Mouse (Mus musculus) CH12.LX (cell line): ENCODE results near the gene P2ry6. TPM values are rescaled to one million over a fixed set of nuclear protein-coding genes. Genes with fewer than 3 reads are reported as not detected.

ENCODE experiments used
- DNase-seq: peaks from one replicate; pipeline ENCODE4 v3.0.0-alpha.2; 2013; ENCODE audit errors: extremely low read depth
- H3K27ac ChIP-seq: 2 replicates; pipeline ENCODE4 v1.5.1; 2012; ENCODE audit warnings: low read depth, mild to moderate bottlenecking, control low read depth, moderate library complexity; ENCODE audit not compliant: insufficient read depth
- H3K27me3 ChIP-seq: replicated peaks from 2 replicates; pipeline ENCODE3; 2012; ENCODE audit warnings: inconsistent platforms
- H3K36me3 ChIP-seq, 2 experiments: replicated peaks in 1 of 2; 2 replicates each; pipeline versions ENCODE3 to v1.6.1; 2012; ENCODE audit warnings: inconsistent platforms in 1 of 2, low read length in 1 of 2, mild to moderate bottlenecking in 1 of 2, mixed read lengths in 1 of 2, moderate library complexity in 1 of 2; ENCODE audit not compliant: control insufficient read depth in 1 of 2, insufficient read depth in 1 of 2
- H3K4me1 ChIP-seq, 2 experiments: 2 replicates each; pipeline ENCODE4 v1.6.1; 2012; ENCODE audit warnings: inconsistent platforms in 1 of 2, moderate library complexity in 1 of 2; ENCODE audit not compliant: insufficient read depth in 2 of 2, control insufficient read depth in 1 of 2
- H3K4me2 ChIP-seq: 2 replicates; pipeline ENCODE4 v1.6.1; 2012; ENCODE audit warnings: low read depth, mild to moderate bottlenecking, control low read depth; ENCODE audit not compliant: poor library complexity, insufficient read depth, severe bottlenecking
- H3K4me3 ChIP-seq, 3 experiments: fragments of 150-350 bp in 1 of 3; sonication (generic) in 1 of 3; replicated peaks in 1 of 3; 2 replicates each; pipeline versions ENCODE3 to v1.5.1; 2011 to 2012; ENCODE audit warnings: low read depth in 2 of 3, low read length in 2 of 3, mild to moderate bottlenecking in 2 of 3, moderate library complexity in 2 of 3, control low read depth in 1 of 3, improper control_type of control experiment in 1 of 3, inconsistent platforms in 1 of 3, mixed read lengths in 1 of 3; ENCODE audit not compliant: poor library complexity in 1 of 3
- H3K79me2 ChIP-seq: replicated peaks from 2 replicates; pipeline ENCODE4 v1.6.1; 2012; ENCODE audit warnings: mild to moderate bottlenecking, moderate library complexity; ENCODE audit not compliant: control insufficient read depth, poor library complexity, insufficient read depth, severe bottlenecking; ENCODE audit errors: extremely low read depth
- H3K9ac ChIP-seq: 2 replicates; pipeline ENCODE4 v1.6.1; 2012; ENCODE audit warnings: low read depth, mild to moderate bottlenecking, control low read depth, moderate library complexity; ENCODE audit not compliant: insufficient read depth
- H3K9me3 ChIP-seq: replicated peaks from 2 replicates; pipeline ENCODE3; 2012; ENCODE audit warnings: low read length, inconsistent platforms, mixed read lengths
- CHD1 ChIP-seq: IDR thresholded peaks from 2 replicates; pipeline ENCODE4 v1.6.1; 2012; ENCODE audit warnings: low read depth, low read length, improper control_type of control experiment, inconsistent platforms
- E2F4 ChIP-seq: IDR thresholded peaks from 2 replicates; pipeline ENCODE4 v1.6.1; 2011; ENCODE audit warnings: low read depth, low read length, improper control_type of control experiment; ENCODE audit not compliant: insufficient replicate concordance
- ELF1 ChIP-seq: IDR thresholded peaks from 2 replicates; pipeline ENCODE4 v1.6.1; 2014; ENCODE audit warnings: low read depth, mild to moderate bottlenecking, inconsistent platforms, low read length, improper control_type of control experiment
- EP300 ChIP-seq: IDR thresholded peaks from 2 replicates; pipeline ENCODE4 v1.6.1; 2011; ENCODE audit warnings: low read length, improper control_type of control experiment
- JUND ChIP-seq: conservative IDR thresholded peaks from 2 replicates; pipeline ENCODE4 v1.6.1; 2011; ENCODE audit warnings: low read depth, low read length, improper control_type of control experiment
- MAFK ChIP-seq: IDR thresholded peaks from 2 replicates; pipeline ENCODE4 v1.6.1; 2011; ENCODE audit warnings: low read length, improper control_type of control experiment; ENCODE audit not compliant: insufficient replicate concordance
- MAX ChIP-seq: IDR thresholded peaks from 2 replicates; pipeline ENCODE4 v1.6.1; 2011; ENCODE audit warnings: low read length, improper control_type of control experiment
- MXI1 ChIP-seq: IDR thresholded peaks from 2 replicates; pipeline ENCODE4 v1.6.1; 2011; ENCODE audit warnings: mild to moderate bottlenecking, low read depth, low read length, improper control_type of control experiment
- NRF1 ChIP-seq: IDR thresholded peaks from 2 replicates; pipeline ENCODE4 v1.6.1; 2014; ENCODE audit warnings: low read depth, mild to moderate bottlenecking, inconsistent platforms, low read length, improper control_type of control experiment, moderate library complexity
- PAX5 ChIP-seq: IDR thresholded peaks from 2 replicates; pipeline ENCODE4 v1.6.1; 2012; ENCODE audit warnings: low read length, inconsistent platforms, mixed read lengths
- RAD21 ChIP-seq: IDR thresholded peaks from 2 replicates; pipeline ENCODE4 v1.6.1; 2011; ENCODE audit warnings: low read depth, mild to moderate bottlenecking, low read length, improper control_type of control experiment, moderate library complexity
- RCOR1 ChIP-seq: conservative IDR thresholded peaks from 2 replicates; pipeline ENCODE4 v1.6.1; 2012; ENCODE audit warnings: low read depth, mild to moderate bottlenecking, inconsistent platforms, low read length, improper control_type of control experiment
- TBP ChIP-seq: conservative IDR thresholded peaks from 2 replicates; pipeline ENCODE4 v1.6.1; 2011; ENCODE audit warnings: low read depth, low read length, improper control_type of control experiment
- UBTF ChIP-seq: IDR thresholded peaks from 2 replicates; pipeline ENCODE4 v1.6.1; 2012; ENCODE audit warnings: low read depth, mild to moderate bottlenecking, inconsistent platforms, low read length, improper control_type of control experiment, moderate library complexity
- ZMIZ1 ChIP-seq: IDR thresholded peaks from 2 replicates; pipeline ENCODE4 v1.6.1; 2012; ENCODE audit warnings: low read depth, mild to moderate bottlenecking, inconsistent platforms, low read length, improper control_type of control experiment
- ZNF384 ChIP-seq: IDR thresholded peaks from 2 replicates; pipeline ENCODE4 v1.6.1; 2012; ENCODE audit warnings: low read depth, low read length, improper control_type of control experiment, inconsistent platforms
- dilution Hi-C: fragments of 300-500 bp; cut with MboI; formaldehyde crosslinking; loops from 2 replicates; pipeline ENCODE4 v1.14.3; 2020; ENCODE audit warnings: low sequenced_read_pairs; ENCODE audit not compliant: extremely low pct_unique_long_range_greater_than_20kb, extremely low pct_ligation_motif_present
- in situ Hi-C: fragments of 300-500 bp; cut with MboI; formaldehyde crosslinking; loops from 3 replicates; pipeline ENCODE4 v1.14.3; 2019; ENCODE audit warnings: low sequenced_read_pairs, low pct_ligation_motif_present, low pct_unique_long_range_greater_than_20kb, mixed read lengths
- polyA plus RNA-seq: library from polyadenylated mRNA; unstranded; fragments of >175 nt; gene quantifications from 2 replicates; pipeline ENCODE4 v1.2.1, GENCODE M21; 2012; ENCODE audit warnings: low read depth; ENCODE audit not compliant: insufficient read length
- total RNA-seq, 2 experiments: library from RNA; depleted of rRNA; stranded (reverse); fragments of 300-350 nt in 1 of 2; fragments of >200 nt in 1 of 2; gene quantifications; 2 replicates each; pipeline ENCODE4 v1.2.3; 2012 to 2014

The P2ry6 gene
- total and polyA plus RNA-seq, 3 experiments, result 0.17 to 1.5 TPM; not detected in 1

- no peaks in the 10 kb centered on the region for H3K9me3 ChIP-seq
- H3K27ac ChIP-seq, result no peak overlapping the region
- no peak for DNase-seq
- in situ Hi-C loops (loop anchor here (10.0 kb wide), 1 partner anchor 45 kb away; no protein-coding TSS in a partner anchor), dilution Hi-C loops (no loop called here)
- H3K79me2 ChIP-seq, result no peaks in the 10 kb centered on the region
- no peak overlapping the region for H3K4me3 ChIP-seq
- H3K4me2 ChIP-seq, result no peak overlapping the region
- TF ChIP-seq RCOR1 (no peak), ZNF384 (no peak), MAFK (no peak), MXI1 (no peak), EP300 (no peak), NRF1 (no peak), JUND (no peak), MAX (no peak), TBP (no peak), E2F4 (no peak), ELF1 (no peak), CHD1 (no peak)
- TF ChIP-seq, all 38 proteins: peak for 0
- Histone ChIP-seq H3K9ac (no peak overlapping the region), H3K36me3 (peaks cover 0 to 10% of the 10 kb centered on the region in 2 experiments), H3K4me1 (0 out of 4 replicates have a peak, but pooled peaks cover 0 to 4% of the 10 kb centered on the region in 2 experiments), H3K27me3 (no peaks in the 10 kb centered on the region)
Observed at GRCm38 (mm10) chr7:100999623-101000022, 25.2 kb upstream of the P2ry6 start.

GRCm38 (mm10) chr7:100998578-100998960 lies 24.1 kb upstream of the P2ry6 start:
- DNase-seq, result no peak
- Histone ChIP-seq H3K79me2 (no peaks in the 10 kb centered on the region), H3K9ac (no peak overlapping the region), H3K9me3 (no peaks in the 10 kb centered on the region), H3K36me3 (peaks cover 0 to 10% of the 10 kb centered on the region in 2 experiments), H3K27me3 (no peaks in the 10 kb centered on the region), H3K27ac (no peak overlapping the region), H3K4me2 (no peak overlapping the region), H3K4me1 (0 out of 4 replicates have a peak, but pooled peaks cover 0 to under 1% of the 10 kb centered on the region in 2 experiments), H3K4me3 (no peak overlapping the region)
- TF ChIP-seq RAD21, result no peak
- TF ChIP-seq CHD1, result no peak
- no peak for TF ChIP-seq PAX5
- TF ChIP-seq ZMIZ1, result no peak
- no peak for TF ChIP-seq ELF1
- TF ChIP-seq RCOR1, result no peak
- no peak for TF ChIP-seq UBTF
- no peak for TF ChIP-seq JUND
- dilution Hi-C loops (no loop called here), in situ Hi-C loops (loop anchor here (10.0 kb wide), 1 partner anchor 46 kb away; no protein-coding TSS in a partner anchor)
